Mouse (Mus musculus): ENCODE results near the gene Mrpl53.

- TF ChIP-seq CTCF (IDR thresholded peaks at IDR 0.05; ENCODE audit: low read depth, low read length) = no peak
- TF ChIP-seq POLR2A (IDR thresholded peaks at IDR 0.05; ENCODE audit: extremely low read depth, insufficient read depth, low read length) = no peak
These were observed 16.5 kb downstream of the Mrpl53 start, which contains the start of gene Ino80b for GRCm38 (mm10) chr6:83125331-83125730.
